Mouse (Mus musculus): ENCODE data around the gene Dlg2.

The Dlg2 gene

GRCm38 (mm10) chr7:91063297-91064040 is 587.0 kb downstream of the Dlg2 start:
- Histone ChIP-seq H3K36me3 (ENCODE audit: insufficient read depth, low read length) (no peaks in the 10 kb centered on the region), H3K9me3 (ENCODE audit: low read length) (no peaks in the 10 kb centered on the region), H3K4me1 (replicated peaks; ENCODE audit: low read depth, low read length) (no peaks in the 10 kb centered on the region), H3K4me3 (replicated peaks; ENCODE audit: low read length) (no peak overlapping the region), H3K27me3 (ENCODE audit: insufficient read depth, low read length) (no peaks in the 10 kb centered on the region)
- TF ChIP-seq POU5F1 (IDR thresholded peaks at IDR 0.05; ENCODE audit: borderline replicate concordance, low read length) (no peak), NANOG (IDR thresholded peaks at IDR 0.05; ENCODE audit: borderline replicate concordance, low read length) (no peak), CTCF (conservative IDR thresholded peaks at IDR 0.05; ENCODE audit: low read length) (no peak)

GRCm38 (mm10) chr7:91071751-91072707 is 595.6 kb downstream of the Dlg2 start:
- TF ChIP-seq POU5F1 (IDR thresholded peaks at IDR 0.05; ENCODE audit: borderline replicate concordance, low read length) (no peak), CTCF (conservative IDR thresholded peaks at IDR 0.05; ENCODE audit: low read length) (no peak), NANOG (IDR thresholded peaks at IDR 0.05; ENCODE audit: borderline replicate concordance, low read length) (no peak)
- no peaks in the 10 kb centered on the region for H3K9me3 ChIP-seq (ENCODE audit: low read length)
- H3K36me3 ChIP-seq (ENCODE audit: insufficient read depth, low read length) = no peaks in the 10 kb centered on the region
- no peaks in the 10 kb centered on the region for H3K27me3 ChIP-seq (ENCODE audit: insufficient read depth, low read length)
- H3K4me1 ChIP-seq (replicated peaks; ENCODE audit: low read depth, low read length) = no peaks in the 10 kb centered on the region
- H3K4me3 ChIP-seq (replicated peaks; ENCODE audit: low read length) = no peak overlapping the region

GRCm38 (mm10) chr7:91086071-91086470 is 609.6 kb downstream of the Dlg2 start:
- H3K9me3 ChIP-seq (ENCODE audit: low read length) = no peaks in the 10 kb centered on the region
- H3K4me1 ChIP-seq (replicated peaks; ENCODE audit: low read depth, low read length) = no peaks in the 10 kb centered on the region; the same call in 1 of the 2 replicates
- H3K36me3 ChIP-seq (ENCODE audit: insufficient read depth, low read length) = no peaks in the 10 kb centered on the region
- no peak for TF ChIP-seq CTCF (conservative IDR thresholded peaks at IDR 0.05; ENCODE audit: low read length)
- no peak for TF ChIP-seq NANOG (IDR thresholded peaks at IDR 0.05; ENCODE audit: borderline replicate concordance, low read length)
- no peak for TF ChIP-seq POU5F1 (IDR thresholded peaks at IDR 0.05; ENCODE audit: borderline replicate concordance, low read length)
- no peak overlapping the region for H3K4me3 ChIP-seq (replicated peaks; ENCODE audit: low read length)
- no peaks in the 10 kb centered on the region for H3K27me3 ChIP-seq (ENCODE audit: insufficient read depth, low read length)

GRCm38 (mm10) chr7:91089211-91089930 is 612.9 kb downstream of the Dlg2 start:
- no peak for TF ChIP-seq NANOG (IDR thresholded peaks at IDR 0.05; ENCODE audit: borderline replicate concordance, low read length)
- no peak for TF ChIP-seq CTCF (conservative IDR thresholded peaks at IDR 0.05; ENCODE audit: low read length)
- TF ChIP-seq POU5F1 (IDR thresholded peaks at IDR 0.05; ENCODE audit: borderline replicate concordance, low read length) = no peak
- Histone ChIP-seq H3K27me3 (ENCODE audit: insufficient read depth, low read length) (no peaks in the 10 kb centered on the region), H3K4me3 (replicated peaks; ENCODE audit: low read length) (no peak overlapping the region), H3K36me3 (ENCODE audit: insufficient read depth, low read length) (no peaks in the 10 kb centered on the region), H3K9me3 (ENCODE audit: low read length) (no peaks in the 10 kb centered on the region), H3K4me1 (replicated peaks; ENCODE audit: low read depth, low read length) (no peaks in the 10 kb centered on the region; the same call in 1 of the 2 replicates)

- Histone ChIP-seq H3K27me3 (ENCODE audit: insufficient read depth, low read length) (no peaks in the 10 kb centered on the region), H3K36me3 (ENCODE audit: insufficient read depth, low read length) (no peaks in the 10 kb centered on the region), H3K4me3 (replicated peaks; ENCODE audit: low read length) (no peak overlapping the region), H3K4me1 (replicated peaks; ENCODE audit: low read depth, low read length) (no peaks in the 10 kb centered on the region; the same call in 1 of the 2 replicates), H3K9me3 (ENCODE audit: low read length) (no peaks in the 10 kb centered on the region)
- TF ChIP-seq NANOG (IDR thresholded peaks at IDR 0.05; ENCODE audit: borderline replicate concordance, low read length) (no peak), CTCF (conservative IDR thresholded peaks at IDR 0.05; ENCODE audit: low read length) (no peak), POU5F1 (IDR thresholded peaks at IDR 0.05; ENCODE audit: borderline replicate concordance, low read length) (no peak)
Measured at GRCm38 (mm10) chr7:91090317-91090829, 613.9 kb downstream of the Dlg2 start.

- no peak overlapping the region for H3K4me3 ChIP-seq (replicated peaks; ENCODE audit: low read length)
- no peaks in the 10 kb centered on the region for H3K27me3 ChIP-seq (ENCODE audit: insufficient read depth, low read length)
- no peaks in the 10 kb centered on the region for H3K9me3 ChIP-seq (ENCODE audit: low read length)
- no peaks in the 10 kb centered on the region for H3K36me3 ChIP-seq (ENCODE audit: insufficient read depth, low read length)
- H3K4me1 ChIP-seq (replicated peaks; ENCODE audit: low read depth, low read length) = no peaks in the 10 kb centered on the region; the same call in 1 of the 2 replicates
- no peak for TF ChIP-seq POU5F1 (IDR thresholded peaks at IDR 0.05; ENCODE audit: borderline replicate concordance, low read length)
- no peak for TF ChIP-seq CTCF (conservative IDR thresholded peaks at IDR 0.05; ENCODE audit: low read length)
- no peak for TF ChIP-seq NANOG (IDR thresholded peaks at IDR 0.05; ENCODE audit: borderline replicate concordance, low read length)
Measured at GRCm38 (mm10) chr7:91090830-91091683, 614.6 kb downstream of the Dlg2 start.

- TF ChIP-seq NANOG (IDR thresholded peaks at IDR 0.05; ENCODE audit: borderline replicate concordance, low read length) (no peak), CTCF (conservative IDR thresholded peaks at IDR 0.05; ENCODE audit: low read length) (no peak), POU5F1 (IDR thresholded peaks at IDR 0.05; ENCODE audit: borderline replicate concordance, low read length) (no peak)
- Histone ChIP-seq H3K4me3 (replicated peaks; ENCODE audit: low read length) (no peak overlapping the region), H3K4me1 (replicated peaks; ENCODE audit: low read depth, low read length) (no peaks in the 10 kb centered on the region; the same call in 1 of the 2 replicates), H3K27me3 (ENCODE audit: insufficient read depth, low read length) (no peaks in the 10 kb centered on the region), H3K36me3 (ENCODE audit: insufficient read depth, low read length) (no peaks in the 10 kb centered on the region), H3K9me3 (ENCODE audit: low read length) (no peaks in the 10 kb centered on the region)
Measured at GRCm38 (mm10) chr7:91096467-91096866, 620.0 kb downstream of the Dlg2 start.
